Mouse (Mus musculus): ENCODE results near the gene Ankrd34a.
A peak's percentile ranks its signal among the peaks of the same experiment; 100 is the strongest.

Ankrd34a gene

DNA sequence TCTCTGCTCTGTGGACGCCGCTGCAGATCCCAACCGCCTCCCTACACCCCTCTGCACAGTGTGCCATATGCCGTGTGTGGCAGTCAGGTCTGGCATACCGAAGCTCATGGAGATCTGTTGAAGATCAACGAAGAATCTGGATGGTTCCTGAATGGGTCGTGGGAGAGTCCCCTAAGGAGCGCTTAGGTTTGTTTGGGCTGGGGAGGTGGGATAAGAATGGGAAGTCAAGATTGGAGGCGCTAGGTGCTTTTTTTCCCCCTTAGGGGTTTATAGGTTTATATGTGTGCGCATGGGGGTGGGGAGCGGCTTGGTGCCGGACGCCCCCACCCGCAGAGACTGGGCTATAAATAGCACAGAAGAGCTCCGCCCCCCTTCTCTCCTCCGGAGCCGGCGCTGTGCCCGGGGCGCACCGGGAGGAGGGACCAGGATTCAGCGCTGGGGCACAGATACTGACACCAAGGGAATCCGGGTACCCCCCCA is at the start of gene Ankrd34a:
Gene Ankrd34a (plus strand): TSS at position 409 of the 480 bp plus-strand sequence.
- DNase-seq = no peak

DNA sequence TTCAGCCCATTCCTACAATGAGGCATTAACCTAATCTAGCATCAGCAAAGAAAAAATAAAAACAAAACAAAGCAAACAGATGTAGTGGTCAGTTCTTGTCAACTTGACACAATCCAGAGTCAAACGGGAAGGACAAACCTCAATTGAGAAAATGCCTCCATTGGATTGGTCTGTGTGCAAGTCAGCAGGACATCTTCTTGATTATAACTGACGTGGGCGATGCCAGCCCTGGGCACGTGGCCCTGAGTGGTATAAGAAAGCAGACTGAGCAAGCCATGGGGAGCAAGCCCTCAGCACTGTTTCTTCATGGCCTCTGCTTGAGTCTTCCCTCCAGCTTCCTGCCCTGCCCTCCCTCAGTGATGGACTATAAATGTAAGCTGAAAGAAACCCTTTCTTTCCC is 49.6 kb upstream of the Ankrd34a start:
- no peak for DNase-seq

DNA sequence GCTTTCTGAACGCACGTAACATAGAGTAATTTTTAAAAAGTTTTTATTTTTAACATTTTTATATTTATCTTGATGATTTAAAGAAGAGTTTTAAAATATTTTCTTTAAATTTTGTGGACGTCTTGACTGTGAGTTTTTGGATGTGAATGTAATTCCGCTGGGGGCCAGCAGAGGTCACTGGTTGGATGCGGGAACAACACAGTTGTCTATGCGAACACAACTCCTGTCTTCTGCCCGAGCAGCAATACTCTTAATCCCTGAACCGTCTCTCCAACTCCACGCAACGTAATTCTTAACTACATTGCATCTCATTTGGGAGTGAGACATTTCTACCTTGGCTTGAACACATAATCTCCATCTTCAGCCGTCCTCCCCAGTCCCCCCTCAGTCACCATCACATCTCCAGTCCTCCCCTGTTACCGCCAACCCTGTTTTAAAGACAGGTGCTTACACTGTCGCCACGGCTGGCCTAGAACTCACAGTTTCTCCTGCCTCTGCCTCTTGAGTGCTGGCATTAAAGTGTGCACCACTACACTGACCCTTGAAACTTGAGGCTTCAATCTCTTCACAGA is 49.0 kb upstream of the Ankrd34a start:
- peak; percentile 78 for DNase-seq

DNA sequence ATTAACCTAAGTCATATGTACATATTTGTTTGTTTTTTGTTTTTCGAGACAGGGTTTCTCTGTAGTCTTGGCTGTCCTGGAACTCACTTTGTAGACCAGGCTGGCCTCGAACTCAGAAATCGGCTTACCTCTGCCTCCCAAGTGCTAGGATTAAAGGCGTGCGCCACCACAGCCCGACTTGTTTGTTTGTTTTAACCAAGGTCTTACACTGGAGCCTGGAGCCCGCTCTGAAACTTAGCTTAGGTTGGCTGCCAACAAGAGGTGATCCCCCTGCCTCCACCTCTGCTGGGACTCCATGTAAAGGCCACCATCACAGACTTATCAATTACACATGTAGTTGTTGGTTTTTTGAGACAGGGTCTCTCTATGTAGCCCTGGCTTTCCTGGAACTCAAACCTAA is 47.6 kb upstream of the Ankrd34a start:
- DNase-seq = no peak

DNA sequence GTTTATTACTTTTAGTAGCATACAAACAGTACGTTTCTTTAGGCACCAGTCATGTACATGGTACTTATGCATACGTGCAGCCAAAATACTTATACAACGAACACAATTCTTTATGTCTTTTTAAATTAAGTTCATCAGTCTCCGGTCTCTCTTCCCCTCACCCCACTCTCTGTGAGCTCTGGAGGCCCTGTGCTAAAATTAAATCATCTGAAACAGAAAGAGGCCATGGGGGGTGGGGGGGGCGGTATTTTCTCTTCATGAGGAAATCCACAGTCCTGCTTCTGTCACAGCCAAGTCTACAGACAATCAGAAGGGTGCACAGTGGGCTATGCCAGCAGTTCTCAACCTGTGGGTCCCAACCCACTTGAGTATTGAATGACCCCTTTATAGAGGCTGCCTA is 47.1 kb upstream of the Ankrd34a start:
- DNase-seq = no peak

DNA sequence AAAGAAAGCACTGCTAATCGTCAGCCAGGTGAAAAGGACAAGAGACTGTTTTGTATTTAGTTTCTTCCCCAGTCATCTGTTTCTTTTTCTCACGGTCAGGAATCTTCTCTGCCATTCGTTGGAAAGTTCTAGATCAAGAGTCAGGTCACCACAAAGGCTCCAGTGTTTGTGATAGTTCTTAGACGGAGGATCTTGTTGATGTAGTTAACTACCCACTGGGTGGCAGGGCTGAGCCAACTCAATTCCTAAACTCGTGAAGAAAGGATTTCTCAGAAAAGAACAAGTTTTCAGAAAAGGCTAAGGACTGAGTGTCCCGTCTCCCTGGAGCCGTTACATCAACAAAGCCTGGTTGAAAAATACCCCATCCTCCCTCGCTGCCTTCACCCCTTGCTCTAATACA is 45.2 kb upstream of the Ankrd34a start:
- peak; percentile 86 for DNase-seq

DNA sequence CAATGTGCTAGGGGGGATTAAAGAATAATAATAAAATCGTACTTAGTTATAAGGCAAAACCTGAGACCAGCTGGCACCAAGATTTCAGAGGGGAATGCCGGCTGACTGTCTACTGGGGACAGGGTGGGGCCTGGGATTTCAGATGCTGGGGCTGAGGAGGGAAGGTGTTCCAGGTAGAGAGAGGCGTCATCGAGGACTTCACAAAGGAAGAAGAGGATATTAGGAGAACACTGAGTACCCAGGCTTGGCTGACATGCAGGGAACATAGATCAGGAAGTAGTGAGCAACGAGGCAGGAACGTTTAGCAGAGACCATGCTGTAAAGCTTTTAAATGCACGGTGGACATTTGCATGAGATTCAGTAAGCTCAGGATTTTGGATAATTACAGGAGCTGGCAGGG is 44.5 kb upstream of the Ankrd34a start:
- peak; percentile 36 for DNase-seq

DNA sequence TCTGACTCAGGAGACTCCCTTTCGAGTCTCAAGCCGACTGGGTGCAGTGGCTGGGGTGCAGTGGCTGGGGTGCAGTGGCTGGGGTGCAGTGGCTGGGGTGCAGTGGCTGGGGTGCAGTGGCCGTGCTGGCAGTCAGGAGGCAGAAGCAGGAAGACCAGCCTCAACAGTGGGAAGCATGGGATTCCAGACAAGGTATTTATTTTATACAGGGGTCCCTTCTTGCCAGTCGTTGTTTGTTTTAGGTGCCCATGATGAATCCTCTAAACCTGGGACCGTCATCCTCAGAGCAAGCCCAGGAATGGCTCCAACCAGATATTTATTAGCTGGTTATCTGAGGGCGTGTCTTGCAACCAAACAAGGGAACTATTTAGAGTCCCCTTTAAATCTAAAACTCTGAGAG is 42.8 kb upstream of the Ankrd34a start:
- no peak for DNase-seq

DNA sequence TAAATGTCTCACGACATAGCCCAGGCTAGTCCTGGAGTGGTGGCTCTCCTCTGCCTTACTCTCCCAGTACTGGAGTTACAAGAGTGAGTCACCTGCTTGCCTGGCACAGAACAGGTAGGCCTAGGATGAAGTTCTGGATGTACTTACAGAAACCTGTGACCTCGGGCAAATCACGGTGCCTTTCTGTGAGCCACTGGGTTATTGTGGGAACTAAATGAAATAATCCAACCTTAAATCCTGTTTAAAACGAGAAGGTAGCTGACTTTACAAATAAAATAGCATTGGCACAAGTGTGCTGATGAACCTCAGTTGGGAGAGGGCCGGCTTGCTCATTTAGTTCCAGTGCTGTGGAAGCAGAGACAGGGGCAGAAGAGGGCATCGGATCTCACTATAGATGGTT is 42.2 kb upstream of the Ankrd34a start:
- DNase-seq = peak; percentile 50

DNA sequence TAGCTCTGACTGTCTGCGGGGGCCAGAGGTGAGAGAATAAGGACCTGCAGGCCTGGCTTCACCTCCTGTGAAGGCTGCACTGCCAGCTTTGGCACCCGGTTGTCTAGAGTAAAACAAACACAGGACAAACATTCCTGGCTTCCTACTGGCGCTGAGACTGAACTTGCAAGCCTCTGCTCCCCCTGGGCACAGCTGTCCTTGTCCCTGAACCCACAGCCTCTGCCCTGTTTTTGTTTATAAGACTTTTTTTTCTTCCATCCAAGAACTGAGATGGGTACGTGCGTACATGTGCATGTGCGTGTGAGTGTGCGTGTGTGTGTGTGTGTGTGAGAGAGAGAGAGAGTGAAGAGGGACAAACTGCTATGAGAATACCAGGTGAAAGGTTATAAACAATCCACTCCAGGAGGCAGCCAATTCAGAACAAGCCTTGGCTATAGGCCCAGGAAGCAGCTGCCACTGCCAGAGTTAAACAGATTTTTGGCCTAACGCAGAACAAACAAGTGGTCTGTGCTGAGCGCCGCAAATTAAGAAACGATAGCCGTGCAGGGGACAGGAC is 41.3 kb upstream of the Ankrd34a start:
- peak; percentile 96 for DNase-seq

DNA sequence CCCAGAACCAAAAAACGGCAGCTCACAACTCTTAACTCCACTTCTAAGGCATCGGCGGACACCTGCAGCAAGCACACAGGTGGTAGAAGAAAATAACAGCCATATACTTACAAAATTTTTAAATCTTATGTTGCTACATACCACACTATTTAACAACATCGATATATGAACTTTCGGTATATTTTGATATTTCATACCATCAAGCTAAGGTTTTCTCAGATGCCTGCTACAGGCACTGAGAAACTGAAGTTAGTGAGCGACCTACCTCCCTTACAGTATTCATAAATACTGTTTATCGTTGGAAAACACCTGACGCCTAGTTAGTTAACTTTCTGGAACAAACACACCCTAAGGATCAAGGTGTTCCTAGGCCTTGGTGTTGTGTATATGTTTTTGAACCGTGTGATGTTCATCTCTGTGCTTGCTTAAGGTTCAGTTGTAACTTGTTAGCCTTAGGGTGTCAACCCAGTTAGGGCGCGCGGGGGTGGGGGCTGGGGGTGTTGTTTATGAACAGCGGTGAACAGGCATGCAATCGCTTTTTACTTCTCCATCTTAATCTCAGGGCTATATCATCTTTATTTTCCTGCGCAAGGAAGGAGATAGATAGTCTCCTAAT is 40.3 kb upstream of the Ankrd34a start:
- peak; percentile 37 for DNase-seq

DNA sequence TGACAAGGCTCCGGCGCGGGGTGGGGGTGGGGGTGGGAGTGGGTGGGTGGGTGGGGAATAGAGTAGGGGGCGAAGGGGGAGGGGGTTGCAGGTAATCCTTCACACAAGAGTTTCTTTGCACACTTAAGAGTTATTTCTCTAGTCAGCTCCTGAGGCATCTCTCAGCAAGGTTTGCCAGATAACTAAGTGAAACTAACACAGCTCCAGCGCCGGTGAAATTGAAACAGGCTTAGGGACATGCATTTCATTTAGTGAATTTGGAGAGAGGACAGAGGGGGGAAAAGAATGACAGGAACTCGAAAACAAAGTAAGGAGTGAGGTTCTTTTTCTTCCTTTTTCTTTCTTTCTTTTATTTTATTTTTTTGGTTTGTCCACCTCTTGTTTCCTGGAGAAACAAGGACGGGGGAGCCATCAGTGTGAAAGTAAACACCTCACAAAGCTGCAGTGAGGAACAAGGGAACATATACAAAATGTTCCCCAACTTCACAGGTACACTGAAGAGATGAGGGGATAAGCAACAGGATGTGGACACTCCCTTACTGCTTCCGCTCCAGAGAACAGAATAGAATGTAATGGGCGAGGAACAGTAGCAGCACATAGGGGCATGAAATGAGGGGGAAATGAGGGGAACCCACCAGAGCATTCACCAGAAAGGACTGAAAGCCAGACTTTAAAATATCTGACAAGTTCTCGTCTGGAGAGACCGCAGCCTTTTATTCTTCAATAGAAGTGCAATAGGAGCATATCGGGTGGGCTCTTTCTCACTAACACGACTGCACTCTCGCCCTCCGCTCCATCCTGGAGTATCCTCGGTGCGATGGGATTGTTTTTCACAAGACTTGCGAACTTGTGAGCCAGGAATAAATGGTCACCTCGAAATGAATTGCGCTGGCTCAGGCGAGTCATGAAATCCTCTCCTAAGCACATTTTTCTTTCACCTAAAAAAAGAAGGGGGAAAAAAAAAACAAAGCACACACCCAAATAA is 39.5 kb upstream of the Ankrd34a start:
- DNase-seq = peak; percentile 58

DNA sequence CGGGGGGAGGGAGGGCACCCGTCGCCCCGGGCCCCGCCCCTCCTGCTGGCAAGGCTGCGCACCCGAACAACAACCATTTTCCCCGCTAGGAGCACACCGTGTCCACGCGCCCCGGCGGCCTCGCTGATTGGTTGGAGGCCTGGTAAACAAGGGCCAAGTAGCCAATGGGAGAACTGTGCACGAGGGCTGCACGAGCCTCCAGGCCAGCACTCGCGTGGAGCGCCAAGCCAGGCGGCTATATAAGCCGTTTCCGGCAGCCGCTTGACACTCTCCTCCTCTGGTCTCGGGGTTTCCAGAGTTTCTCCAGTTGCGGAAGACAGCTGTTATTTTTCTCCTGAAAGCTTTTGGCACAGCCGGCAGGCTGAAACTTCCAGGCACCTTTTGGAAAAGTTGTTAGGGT is 38.7 kb upstream of the Ankrd34a start, which contains the start of gene Txnip:
Gene Txnip (plus strand): TSS at position 264 of the 400 bp plus-strand sequence.
- DNase-seq = peak; percentile 100

DNA sequence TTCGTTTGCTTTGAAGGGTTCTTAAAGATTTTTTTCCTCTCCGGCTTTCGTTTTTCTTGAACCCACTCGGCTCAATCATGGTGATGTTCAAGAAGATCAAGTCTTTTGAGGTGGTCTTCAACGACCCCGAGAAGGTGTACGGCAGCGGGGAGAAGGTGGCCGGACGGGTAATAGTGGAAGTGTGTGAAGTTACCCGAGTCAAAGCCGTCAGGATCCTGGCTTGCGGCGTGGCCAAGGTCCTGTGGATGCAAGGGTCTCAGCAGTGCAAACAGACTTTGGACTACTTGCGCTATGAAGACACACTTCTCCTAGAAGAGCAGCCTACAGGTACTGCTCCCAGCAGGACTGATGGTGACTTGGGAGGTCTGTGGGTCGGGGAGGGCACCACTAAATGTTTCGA is 38.3 kb upstream of the Ankrd34a start:
- DNase-seq = peak; percentile 60

DNA sequence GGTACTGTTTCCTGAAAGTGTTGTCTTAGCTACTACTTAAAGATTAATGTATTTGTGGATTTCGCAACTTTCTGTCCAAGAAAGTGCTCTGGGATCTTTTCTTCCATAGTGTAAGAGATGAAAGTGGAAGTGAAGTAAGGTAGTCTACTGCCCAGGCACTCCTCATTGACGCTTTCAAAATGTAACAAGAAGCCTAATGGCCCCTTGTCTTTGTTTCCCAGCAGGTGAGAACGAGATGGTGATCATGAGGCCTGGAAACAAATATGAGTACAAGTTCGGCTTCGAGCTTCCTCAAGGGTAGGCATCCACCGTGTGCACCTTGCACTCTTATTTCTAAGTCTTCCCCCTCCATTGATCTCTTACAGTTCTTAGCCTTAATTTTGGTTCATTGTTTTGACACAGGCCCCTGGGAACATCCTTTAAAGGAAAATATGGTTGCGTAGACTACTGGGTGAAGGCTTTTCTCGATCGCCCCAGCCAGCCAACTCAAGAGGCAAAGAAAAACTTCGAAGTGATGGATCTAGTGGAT is 37.7 kb upstream of the Ankrd34a start:
- DNase-seq = peak; percentile 35

DNA sequence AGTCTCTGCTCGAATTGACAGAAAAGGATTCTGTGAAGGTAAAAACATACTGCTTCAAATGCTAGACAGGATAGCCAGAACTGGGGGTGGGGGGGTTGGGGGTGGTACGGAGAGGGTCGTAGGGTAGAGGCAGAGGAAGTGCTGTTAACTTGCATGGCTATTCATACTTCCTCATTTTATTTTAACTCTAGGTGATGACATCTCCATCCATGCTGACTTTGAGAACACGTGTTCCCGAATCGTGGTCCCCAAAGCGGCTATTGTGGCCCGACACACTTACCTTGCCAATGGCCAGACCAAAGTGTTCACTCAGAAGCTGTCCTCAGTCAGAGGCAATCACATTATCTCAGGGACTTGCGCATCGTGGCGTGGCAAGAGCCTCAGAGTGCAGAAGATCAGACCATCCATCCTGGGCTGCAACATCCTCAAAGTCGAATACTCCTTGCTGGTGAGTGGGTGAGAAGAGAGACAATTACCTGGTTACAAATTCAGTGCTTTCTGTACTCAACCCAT is 37.0 kb upstream of the Ankrd34a start:
- DNase-seq = peak; percentile 28

DNA sequence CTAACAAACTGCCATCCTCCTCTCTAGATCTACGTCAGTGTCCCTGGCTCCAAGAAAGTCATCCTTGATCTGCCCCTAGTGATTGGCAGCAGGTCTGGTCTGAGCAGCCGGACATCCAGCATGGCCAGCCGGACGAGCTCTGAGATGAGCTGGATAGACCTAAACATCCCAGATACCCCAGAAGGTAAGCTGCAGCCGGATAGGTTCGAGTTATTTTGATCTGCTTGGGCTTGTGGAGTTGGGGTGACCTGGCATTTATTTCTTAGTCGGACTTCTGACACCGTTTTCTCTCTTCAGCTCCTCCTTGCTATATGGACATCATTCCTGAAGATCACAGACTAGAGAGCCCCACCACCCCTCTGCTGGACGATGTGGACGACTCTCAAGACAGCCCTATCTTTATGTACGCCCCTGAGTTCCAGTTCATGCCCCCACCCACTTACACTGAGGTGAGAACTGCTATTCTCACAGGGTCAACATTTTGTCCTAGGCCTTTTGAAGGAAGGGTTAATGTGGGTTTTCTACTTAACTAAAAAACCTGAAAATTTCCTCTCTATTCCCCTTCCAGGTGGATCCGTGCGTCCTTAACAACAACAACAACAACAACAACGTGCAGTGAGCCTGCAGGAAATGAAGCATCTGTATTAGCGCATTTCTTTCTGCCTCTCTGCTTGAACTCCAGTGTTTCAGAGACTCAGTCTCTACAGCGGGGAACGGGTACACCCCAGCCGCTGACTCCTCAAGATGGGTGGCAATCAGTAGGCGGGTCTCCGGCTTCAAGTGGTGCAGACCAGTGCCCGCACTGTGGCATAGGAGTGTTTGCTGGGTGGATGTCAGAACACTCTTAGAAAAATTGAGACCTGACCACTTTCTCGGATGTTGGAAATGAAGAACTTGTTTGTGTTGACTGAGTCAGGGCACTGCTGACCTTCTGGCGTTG is 36.3 kb upstream of the Ankrd34a start:
- DNase-seq = peak; percentile 43

DNA sequence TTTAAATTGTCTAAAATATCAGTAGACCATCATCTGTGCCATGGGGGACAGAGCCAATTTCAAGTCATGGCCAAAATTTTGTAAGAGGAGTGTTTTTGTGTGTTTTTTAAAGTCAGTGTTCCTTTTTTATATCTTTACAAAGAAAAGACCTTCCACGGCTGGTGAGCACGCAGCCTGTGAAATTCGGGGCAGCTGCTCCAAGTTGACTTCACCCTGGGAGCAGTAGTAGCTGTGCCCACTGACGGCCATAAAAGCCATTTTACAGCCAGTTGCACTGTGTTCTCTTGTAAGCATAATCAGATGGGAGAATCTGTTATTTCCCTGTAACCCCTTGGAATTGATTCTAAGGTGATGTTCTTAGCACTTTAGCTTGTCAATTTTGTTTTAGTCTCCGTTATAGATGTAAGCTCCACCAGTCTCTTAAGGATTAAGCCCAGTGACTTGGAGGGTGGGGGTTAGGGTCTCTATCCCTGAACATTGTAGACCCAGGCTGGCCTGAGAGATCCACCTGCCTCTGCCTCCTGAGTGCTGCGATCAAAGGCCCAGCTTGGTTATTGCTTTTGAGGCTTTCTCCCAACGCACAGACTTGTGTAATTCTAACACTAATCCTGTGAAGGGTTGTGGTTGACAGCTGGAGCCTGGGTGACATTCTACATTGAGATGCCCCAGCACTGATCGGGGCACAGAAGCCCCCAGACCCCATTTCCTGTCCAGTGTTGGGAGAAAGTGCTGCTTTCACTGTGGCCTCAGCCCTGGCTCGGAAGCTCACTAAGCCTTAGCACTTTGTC is 35.4 kb upstream of the Ankrd34a start:
- peak; percentile 25 for DNase-seq

DNA sequence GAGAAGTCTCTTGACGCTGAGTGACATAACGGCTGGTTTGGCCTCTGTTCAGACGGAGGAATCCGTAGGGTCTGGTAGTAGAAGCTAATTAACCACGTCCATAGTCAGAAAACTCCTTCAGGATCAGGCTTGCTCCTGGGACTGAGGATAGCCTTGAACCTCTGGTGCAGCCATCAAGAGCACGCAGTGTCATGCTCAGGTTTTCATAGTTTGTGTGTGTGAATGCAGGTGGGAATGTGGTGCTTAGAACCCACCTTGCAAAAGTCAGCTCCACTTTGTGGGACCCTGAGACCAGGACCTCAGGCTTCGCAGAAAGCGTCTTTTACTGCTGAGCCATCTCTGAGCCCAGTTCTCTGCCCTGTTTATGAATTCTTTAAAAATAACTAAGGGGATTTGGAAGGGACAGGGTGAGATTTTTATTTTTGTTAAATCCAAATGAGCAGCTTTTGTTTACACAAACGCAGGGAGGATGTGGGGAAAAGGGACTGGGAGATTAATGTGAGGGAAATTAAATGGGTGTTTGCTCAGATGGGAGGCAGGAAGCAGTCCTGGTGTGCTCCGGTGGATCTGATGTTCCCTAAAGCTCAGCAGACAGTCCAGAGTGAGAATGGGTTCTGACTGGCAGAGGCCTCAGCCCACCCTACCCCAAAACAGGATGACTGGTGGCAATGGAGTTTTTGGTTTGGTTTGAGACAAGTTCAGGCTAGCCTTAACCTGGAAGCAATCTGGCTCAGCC is 34.3 kb upstream of the Ankrd34a start:
- peak; percentile 55 for DNase-seq

DNA sequence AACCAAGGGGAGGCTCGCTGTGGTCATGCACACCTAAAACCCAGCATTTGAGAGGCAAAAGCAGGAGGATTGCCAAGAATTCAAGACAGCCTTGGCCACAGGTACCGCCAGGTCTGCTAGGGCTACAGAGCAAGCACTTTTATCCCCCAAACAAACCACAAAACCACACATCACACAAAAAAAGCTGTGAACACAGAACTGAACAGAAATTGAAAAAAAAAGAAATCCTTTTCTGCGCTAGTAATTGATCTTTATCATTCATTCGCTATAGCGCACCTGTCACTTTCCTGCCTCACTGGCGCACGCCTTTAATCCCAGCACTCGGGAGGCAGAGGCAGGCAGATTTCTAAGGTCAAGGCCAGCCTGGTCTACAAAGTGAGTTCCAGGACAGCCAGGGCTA is 33.2 kb upstream of the Ankrd34a start:
- DNase-seq = peak; percentile 45

Measured in kidney, adult 9 months (tissue).